Mouse (Mus musculus): ENCODE results near the gene Peli1. TPM values are rescaled to one million over a fixed set of nuclear protein-coding genes. Genes with fewer than 3 reads are reported as not detected.
"Not testable (repeated sequence)": the region's sequence is repeated elsewhere in the genome, so short reads cannot be mapped to it uniquely, and the experiment has no call there.

Peli1 gene
- polyA plus RNA-seq, 1 experiment from 2014 or later = 44.3 TPM

DNA sequence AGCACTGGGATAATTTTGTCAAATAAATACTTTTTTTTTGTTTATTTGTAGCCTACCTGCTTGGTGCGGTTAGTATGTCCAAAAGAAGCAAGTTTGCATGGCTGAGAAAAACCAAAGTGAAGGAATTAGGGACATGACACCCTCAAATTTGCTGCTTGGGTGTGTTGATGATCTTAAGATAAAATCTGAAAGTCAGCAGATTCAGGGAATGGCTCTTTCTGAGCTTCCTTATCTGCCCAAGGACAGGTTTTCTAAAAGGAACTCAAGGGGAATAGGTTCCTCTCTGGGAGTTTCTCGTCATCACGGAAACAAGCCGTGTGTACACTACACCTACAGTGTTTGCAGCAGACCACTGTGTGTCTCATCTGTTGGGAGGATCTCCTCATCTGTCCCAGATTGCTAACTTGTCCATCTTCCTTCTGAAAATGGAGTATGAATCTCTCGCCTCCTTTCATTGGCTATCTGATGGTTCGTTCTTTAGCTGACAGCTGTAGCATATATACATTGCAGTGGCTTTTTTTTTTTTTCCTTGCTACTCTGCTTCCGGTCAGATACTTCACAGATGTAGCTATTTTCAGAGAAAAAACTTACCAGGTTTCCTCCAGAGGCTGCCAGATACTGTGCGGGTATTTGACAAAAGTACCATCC, 88.0 kb downstream of the Peli1 start:
- peaks cover 5% of the 10 kb centered on the region for H3K4me1 ChIP-seq
- no peak for ATAC-seq (replicated peaks; ENCODE audit: low FRiP score)
- no peak overlapping the region for H3K27ac ChIP-seq
- H3K27me3 ChIP-seq = no peaks in the 10 kb centered on the region
- no peaks in the 10 kb centered on the region for H3K9me3 ChIP-seq (replicated peaks)
- H3K4me2 ChIP-seq = no peak overlapping the region
- no peak overlapping the region for H3K9ac ChIP-seq
- no peak overlapping the region for H3K4me3 ChIP-seq (replicated peaks)
- no peaks in the 10 kb centered on the region for H3K36me3 ChIP-seq
- 84% methylated on average over 8 of the region's 8 CpGs for WGBS

DNA sequence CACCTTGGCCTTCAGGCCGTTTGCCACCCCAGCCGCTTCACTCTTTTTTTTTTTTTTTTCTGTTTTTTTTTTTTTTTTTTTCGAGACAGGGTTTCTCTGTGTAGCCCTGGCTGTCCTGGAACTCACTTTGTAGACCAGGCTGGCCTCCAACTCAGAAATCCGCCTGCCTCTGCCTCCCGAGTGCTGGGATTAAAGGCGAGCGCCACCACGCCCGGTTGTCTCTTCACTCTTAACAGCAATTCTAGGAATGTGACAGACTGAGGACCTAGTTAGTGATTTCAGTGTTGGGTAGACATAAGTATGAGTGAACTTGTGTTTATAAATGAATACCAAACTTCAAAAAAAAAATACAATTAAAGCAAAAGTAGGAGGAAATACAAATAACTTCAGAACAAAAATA, 88.8 kb downstream of the Peli1 start:
- H3K27me3 ChIP-seq; H3K27ac ChIP-seq; H3K36me3 ChIP-seq; H3K4me2 ChIP-seq; H3K9ac ChIP-seq; ATAC-seq (replicated peaks; ENCODE audit: low FRiP score); H3K9me3 ChIP-seq (replicated peaks); H3K4me3 ChIP-seq (replicated peaks); H3K4me1 ChIP-seq: not testable (repeated sequence)
- 85% methylated on average over 9 of the region's 9 CpGs for WGBS

GRCm38 (mm10) chr11:21180650-21181049, 89.6 kb downstream of the Peli1 start:
- no peaks in the 10 kb centered on the region for H3K27me3 ChIP-seq
- no peaks in the 10 kb centered on the region for H3K36me3 ChIP-seq
- no peak overlapping the region for H3K27ac ChIP-seq
- no peaks in the 10 kb centered on the region for H3K4me1 ChIP-seq
- no peak for ATAC-seq (replicated peaks; ENCODE audit: low FRiP score)
- H3K9me3 ChIP-seq (replicated peaks) = no peaks in the 10 kb centered on the region
- no peak overlapping the region for H3K9ac ChIP-seq
- WGBS = 52% methylated on average over 1 of the region's 1 CpGs
- H3K4me2 ChIP-seq = no peak overlapping the region
- H3K4me3 ChIP-seq (replicated peaks) = no peak overlapping the region

DNA sequence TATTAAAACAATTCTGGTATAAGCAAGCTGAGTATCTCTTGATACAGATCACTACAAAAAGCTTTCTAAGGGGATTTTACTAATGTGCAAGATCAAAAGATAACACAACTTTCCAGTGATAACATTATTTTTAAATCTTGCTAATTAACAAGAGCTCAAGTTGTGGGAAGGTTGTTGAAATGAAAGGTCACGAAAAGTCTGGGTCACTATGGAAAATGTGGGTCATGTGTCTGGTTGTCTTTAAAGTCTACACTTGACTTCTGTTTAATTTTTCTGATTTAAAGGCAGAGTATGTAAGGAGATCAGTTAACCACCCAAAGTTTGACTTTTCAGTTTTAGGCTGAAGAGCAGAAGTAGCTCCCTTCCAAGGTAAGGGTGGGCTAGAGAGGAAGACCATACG, 90.5 kb downstream of the Peli1 start:
- no peak for ATAC-seq (replicated peaks; ENCODE audit: low FRiP score)
- no peak overlapping the region for H3K27ac ChIP-seq
- H3K4me1 ChIP-seq = no peaks in the 10 kb centered on the region
- 83% methylated on average over 2 of the region's 2 CpGs for WGBS
- no peak overlapping the region for H3K4me2 ChIP-seq
- H3K9ac ChIP-seq = no peak overlapping the region
- H3K36me3 ChIP-seq = no peaks in the 10 kb centered on the region
- H3K4me3 ChIP-seq (replicated peaks) = no peak overlapping the region
- no peaks in the 10 kb centered on the region for H3K27me3 ChIP-seq
- H3K9me3 ChIP-seq (replicated peaks) = no peaks in the 10 kb centered on the region

DNA sequence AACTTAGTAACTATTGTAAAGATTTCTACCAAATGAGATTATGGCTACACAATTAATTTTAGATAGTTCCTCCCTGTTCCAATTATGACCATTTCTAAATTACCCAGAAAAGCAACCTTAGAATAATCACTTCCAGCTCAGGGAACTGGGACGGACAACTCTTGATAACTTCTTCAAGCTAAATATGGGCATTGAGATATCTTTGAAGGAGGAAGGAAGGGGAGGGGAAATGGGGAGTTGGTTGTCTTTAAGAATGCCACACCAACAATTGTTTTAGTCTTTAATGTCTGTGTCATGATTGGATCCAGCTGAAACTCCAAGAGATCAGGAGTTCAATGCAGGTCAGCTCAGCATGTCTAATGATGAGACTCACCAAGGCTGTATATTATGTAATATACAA, 91.6 kb downstream of the Peli1 start:
- Histone ChIP-seq H3K36me3 (no peaks in the 10 kb centered on the region), H3K9ac (no peak overlapping the region), H3K4me2 (no peak overlapping the region), H3K9me3 (replicated peaks) (no peaks in the 10 kb centered on the region), H3K27ac (no peak overlapping the region), H3K27me3 (no peaks in the 10 kb centered on the region), H3K4me1 (no peaks in the 10 kb centered on the region), H3K4me3 (replicated peaks) (no peak overlapping the region)
- ATAC-seq (replicated peaks; ENCODE audit: low FRiP score) = no peak
- 59% methylated on average over 1 of the region's 1 CpGs for WGBS

GRCm38 (mm10) chr11:21191821-21192220, 100.7 kb downstream of the Peli1 start:
- not testable (repeated sequence) for H3K27ac ChIP-seq; ATAC-seq (replicated peaks; ENCODE audit: low FRiP score); H3K27me3 ChIP-seq; H3K9me3 ChIP-seq (replicated peaks); H3K4me3 ChIP-seq (replicated peaks); H3K36me3 ChIP-seq; H3K9ac ChIP-seq; H3K4me2 ChIP-seq; H3K4me1 ChIP-seq
- WGBS = 89% methylated on average over 8 of the region's 8 CpGs

- H3K27me3 ChIP-seq = no peaks in the 10 kb centered on the region
- H3K4me2 ChIP-seq = no peak overlapping the region
- no peak overlapping the region for H3K9ac ChIP-seq
- no peak for ATAC-seq (replicated peaks; ENCODE audit: low FRiP score)
- no peak overlapping the region for H3K27ac ChIP-seq
- H3K4me1 ChIP-seq = no peaks in the 10 kb centered on the region
- 93% methylated on average over 3 of the region's 3 CpGs for WGBS
- H3K4me3 ChIP-seq (replicated peaks) = no peak overlapping the region
- H3K9me3 ChIP-seq (replicated peaks) = no peaks in the 10 kb centered on the region
- no peaks in the 10 kb centered on the region for H3K36me3 ChIP-seq
Observed at GRCm38 (mm10) chr11:21194851-21195250, 103.8 kb downstream of the Peli1 start.

Other genes with a start within 250 kb of the Peli1 start
- gene Vps54, start 148.0 kb downstream of the Peli1 start, polyA plus RNA-seq (2015; fragmentation: Nextera tagmentation; extraction: Ambion mirVana) = 14.1 and 14.5 TPM in 2 replicates